Mouse (Mus musculus) heart, embryonic 14.5 days (tissue): ENCODE data around the gene Tns1. TPM values are rescaled to one million over a fixed set of nuclear protein-coding genes. Genes with fewer than 3 reads are reported as not detected.

Experiments
- ATAC-seq: fragments of 200-750 bp; cut with Nextera tagmentation; 2 replicates; pipeline ENCODE4 v1.8.0; 2017; ENCODE audit warnings: low read depth, moderate TSS enrichment; ENCODE audit not compliant: insufficient number of reproducible peaks, insufficient read depth, low FRiP score
- H3K27ac ChIP-seq, 2 experiments: fragments of 200-500 bp in 1 of 2; fragments of 300-500 bp in 1 of 2; sonication (generic) in 1 of 2; replicated peaks in 1 of 2; 2 replicates each; pipeline ENCODE4 v1.5.1; 2012 to 2014; ENCODE audit warnings: low read depth in 2 of 2, low read length in 2 of 2, control low read depth in 1 of 2, mild to moderate bottlenecking in 1 of 2, mixed read lengths in 1 of 2; ENCODE audit not compliant: control insufficient read depth in 1 of 2, insufficient read depth in 1 of 2
- H3K27me3 ChIP-seq: fragments of 300-500 bp; sonication (generic); 2 replicates; pipeline ENCODE4 v1.6.1; 2014; ENCODE audit warnings: mild to moderate bottlenecking, low read length, control low read depth; ENCODE audit not compliant: control insufficient read depth, insufficient read depth
- H3K36me3 ChIP-seq: fragments of 300-500 bp; sonication (generic); 2 replicates; pipeline ENCODE4 v1.6.1; 2014; ENCODE audit warnings: mild to moderate bottlenecking, control low read depth, low read length, mixed read lengths; ENCODE audit not compliant: control insufficient read depth, insufficient read depth
- H3K4me1 ChIP-seq, 2 experiments: fragments of 200-500 bp in 1 of 2; fragments of 300-500 bp in 1 of 2; sonication (generic) in 1 of 2; 2 replicates each; pipeline ENCODE4 v1.6.1; 2012 to 2014; ENCODE audit warnings: low read length in 2 of 2, control low read depth in 1 of 2, mixed read lengths in 1 of 2; ENCODE audit not compliant: control insufficient read depth in 2 of 2, insufficient read depth in 2 of 2
- H3K4me2 ChIP-seq: fragments of 300-500 bp; sonication (generic); 2 replicates; pipeline ENCODE4 v1.6.1; 2014; ENCODE audit warnings: mild to moderate bottlenecking, low read length
- H3K4me3 ChIP-seq, 2 experiments: fragments of 200-500 bp in 1 of 2; fragments of 300-500 bp in 1 of 2; sonication (generic) in 1 of 2; 2 replicates each; pipeline ENCODE4 v1.5.1; 2012 to 2014; ENCODE audit warnings: low read length in 2 of 2, mild to moderate bottlenecking in 2 of 2, control low read depth in 1 of 2, low read depth in 1 of 2, moderate library complexity in 1 of 2; ENCODE audit not compliant: control insufficient read depth in 1 of 2, insufficient read depth in 1 of 2
- H3K9ac ChIP-seq: fragments of 300-500 bp; sonication (generic); 2 replicates; pipeline ENCODE4 v1.6.1; 2014; ENCODE audit warnings: mild to moderate bottlenecking, low read length
- H3K9me3 ChIP-seq: fragments of 300-500 bp; sonication (generic); 2 replicates; pipeline ENCODE4 v1.6.1; 2016; ENCODE audit warnings: low read length, control low read depth; ENCODE audit not compliant: control insufficient read depth
- WGBS: fragments of 180-500 bp; shearing (Covaris S2); extraction: QIAGEN DNeasy Blood & Tissue Kit; methylation state at CpG from one replicate; pipeline ENCODE4 v1.1.7; 2014; 5-methylcytosine and 5-hydroxymethylcytosine counted together
- polyA plus RNA-seq: library from polyadenylated mRNA; unstranded; fragments of >200 nt; fragmentation: Nextera tagmentation; extraction: Ambion mirVana; gene quantifications from 2 replicates; pipeline ENCODE4 v1.2.1, GENCODE M21; 2014

Tns1 gene
- polyA plus RNA-seq, 1 experiment from 2014 or later = 125 TPM

DNA sequence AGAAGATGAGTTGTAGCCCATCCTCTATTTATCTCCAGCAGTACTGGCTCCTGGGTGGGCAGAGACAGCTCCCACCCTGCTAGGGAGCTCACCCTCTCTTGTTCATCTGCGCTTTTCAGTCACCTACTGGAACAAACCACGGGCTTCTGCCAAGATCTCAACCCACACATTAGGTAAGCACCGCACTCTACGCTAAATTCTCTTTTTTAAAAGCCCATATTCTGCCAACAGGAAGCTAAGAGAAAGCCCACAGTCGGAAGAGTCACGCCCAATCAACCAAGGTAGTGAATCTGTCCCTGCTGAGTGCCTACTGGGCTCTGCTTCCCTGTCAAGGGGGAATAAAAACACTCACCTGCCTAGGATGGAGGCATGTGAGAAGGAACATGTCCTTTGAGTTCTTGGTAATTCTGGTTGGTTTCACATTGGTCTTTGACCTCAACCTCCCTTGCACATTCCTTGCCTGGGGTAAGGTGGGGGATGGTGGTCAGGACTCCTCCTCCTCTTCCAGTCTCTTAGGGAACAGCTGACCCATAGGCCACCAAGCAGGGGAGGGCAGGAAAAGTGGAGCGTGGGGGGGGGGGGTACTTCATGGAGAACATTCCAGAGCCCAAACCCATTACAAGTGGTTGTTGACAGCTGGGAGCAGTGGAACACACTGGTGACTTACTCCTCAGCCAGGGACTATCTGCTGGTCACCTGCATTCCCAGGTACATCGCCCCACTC lies 193.7 kb downstream of the Tns1 start:
- peaks cover 99% of the 10 kb centered on the region for H3K36me3 ChIP-seq
- H3K4me2 ChIP-seq = no peak overlapping the region
- WGBS = 73% methylated on average over 8 of the region's 8 CpGs
- H3K4me3 ChIP-seq = no peak overlapping the region
- H3K4me1 ChIP-seq = peaks cover 25 to 46% of the 10 kb centered on the region in 2 experiments
- H3K9ac ChIP-seq = no peak overlapping the region
- H3K27me3 ChIP-seq = no peaks in the 10 kb centered on the region
- 0 out of 4 replicates have a peak overlapping the region, but pooled peaks of 1 of the 2 experiments have one; percentile 30 for H3K27ac ChIP-seq
- ATAC-seq = no peak
- H3K9me3 ChIP-seq = no peaks in the 10 kb centered on the region

DNA sequence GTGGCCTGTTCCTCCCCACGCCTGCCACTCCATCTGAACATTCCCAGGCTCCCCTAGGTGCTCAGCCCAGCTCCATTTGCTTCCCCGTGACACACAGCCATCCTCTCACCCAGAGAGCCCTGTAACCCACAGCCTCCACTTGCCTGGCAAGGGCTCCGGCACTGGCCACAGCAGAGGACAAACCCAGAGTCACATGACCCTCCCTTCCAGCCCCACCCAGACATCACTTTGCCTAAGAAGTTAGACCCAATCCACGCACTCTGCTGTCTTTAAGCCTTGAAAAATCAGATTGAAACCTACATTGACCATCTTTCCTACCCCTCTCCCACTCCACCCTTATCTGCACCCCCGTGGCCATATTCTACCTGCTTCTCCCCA lies 194.3 kb downstream of the Tns1 start:
- H3K9me3 ChIP-seq = no peaks in the 10 kb centered on the region
- H3K4me2 ChIP-seq = no peak overlapping the region
- peaks cover 25 to 49% of the 10 kb centered on the region in 2 experiments for H3K4me1 ChIP-seq
- no peak for ATAC-seq
- WGBS = 79% methylated on average over 5 of the region's 5 CpGs
- H3K4me3 ChIP-seq = no peak overlapping the region
- no peaks in the 10 kb centered on the region for H3K27me3 ChIP-seq
- peaks cover 99% of the 10 kb centered on the region for H3K36me3 ChIP-seq
- no peak overlapping the region for H3K27ac ChIP-seq
- H3K9ac ChIP-seq = no peak overlapping the region

DNA sequence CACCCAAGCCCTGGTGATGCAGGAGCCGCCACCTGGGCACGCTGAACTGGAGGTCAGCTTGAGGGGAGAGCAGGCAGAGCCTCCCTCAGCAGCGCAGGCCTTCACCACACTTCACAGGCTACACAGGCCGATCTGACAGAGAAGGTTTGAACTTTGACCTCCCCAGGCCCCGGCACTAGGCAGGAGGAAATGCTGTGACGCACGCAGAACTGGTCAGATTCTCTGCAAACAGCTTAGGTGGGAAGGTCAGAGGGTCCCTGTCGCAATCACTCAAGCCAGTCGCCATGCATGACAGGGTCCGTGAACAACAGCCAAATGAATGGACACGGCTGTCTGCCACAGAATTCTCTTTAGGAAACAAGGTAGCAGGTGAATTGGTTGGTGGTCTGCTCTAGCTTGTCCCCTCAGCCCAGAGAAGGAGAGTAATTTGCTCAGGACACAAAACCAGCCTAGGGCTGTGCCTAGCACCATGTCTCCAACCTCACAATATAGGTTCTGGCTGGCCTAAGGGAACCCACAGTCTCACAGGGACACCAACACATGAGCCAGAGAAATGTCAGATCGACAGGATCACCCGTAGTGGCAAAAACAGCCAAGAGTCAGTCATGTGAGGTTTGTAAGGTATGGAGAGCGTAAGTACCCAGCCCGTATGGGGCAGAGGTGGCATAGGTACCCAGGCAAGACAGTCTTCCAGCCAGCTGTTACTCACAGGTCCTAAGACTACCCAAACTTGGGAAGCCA lies 194.9 kb downstream of the Tns1 start:
- WGBS = 80% methylated on average over 15 of the region's 15 CpGs

DNA sequence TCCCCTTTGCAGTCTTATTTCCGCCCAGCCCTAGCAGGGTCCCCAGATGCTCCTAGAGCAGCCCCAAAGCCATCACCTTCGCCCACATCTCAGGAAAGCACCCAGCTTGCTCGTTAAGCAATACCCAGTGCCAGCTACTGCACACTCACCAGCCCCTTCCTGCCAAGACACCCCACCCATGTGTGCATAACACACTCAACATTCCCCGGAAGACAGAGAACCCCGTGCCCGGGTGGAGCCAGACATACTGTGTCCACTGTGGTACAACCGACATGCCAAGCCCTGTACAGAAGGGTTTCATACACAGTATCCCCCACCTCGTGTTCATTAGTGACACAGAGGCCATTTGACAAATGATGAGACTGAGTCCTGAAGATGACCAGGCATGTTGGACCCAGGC lies 195.9 kb downstream of the Tns1 start:
- peaks cover 99% of the 10 kb centered on the region for H3K36me3 ChIP-seq
- peaks cover 27 to 54% of the 10 kb centered on the region in 2 experiments for H3K4me1 ChIP-seq
- no peak overlapping the region for H3K4me2 ChIP-seq
- WGBS = 83% methylated on average over 8 of the region's 8 CpGs
- ATAC-seq = no peak
- H3K9me3 ChIP-seq = no peaks in the 10 kb centered on the region
- no peak overlapping the region for H3K27ac ChIP-seq
- no peak overlapping the region for H3K4me3 ChIP-seq
- no peaks in the 10 kb centered on the region for H3K27me3 ChIP-seq
- no peak overlapping the region for H3K9ac ChIP-seq

More for the DNA sequence above, 194.9 kb downstream of the Tns1 start:
- Histone ChIP-seq H3K4me3 (no peak overlapping the region), H3K27ac (no peak overlapping the region), H3K9me3 (no peaks in the 10 kb centered on the region), H3K4me1 (peaks cover 25 to 52% of the 10 kb centered on the region in 2 experiments), H3K4me2 (no peak overlapping the region), H3K27me3 (no peaks in the 10 kb centered on the region), H3K9ac (no peak overlapping the region), H3K36me3 (peaks cover 99% of the 10 kb centered on the region)
- ATAC-seq = no peak

DNA sequence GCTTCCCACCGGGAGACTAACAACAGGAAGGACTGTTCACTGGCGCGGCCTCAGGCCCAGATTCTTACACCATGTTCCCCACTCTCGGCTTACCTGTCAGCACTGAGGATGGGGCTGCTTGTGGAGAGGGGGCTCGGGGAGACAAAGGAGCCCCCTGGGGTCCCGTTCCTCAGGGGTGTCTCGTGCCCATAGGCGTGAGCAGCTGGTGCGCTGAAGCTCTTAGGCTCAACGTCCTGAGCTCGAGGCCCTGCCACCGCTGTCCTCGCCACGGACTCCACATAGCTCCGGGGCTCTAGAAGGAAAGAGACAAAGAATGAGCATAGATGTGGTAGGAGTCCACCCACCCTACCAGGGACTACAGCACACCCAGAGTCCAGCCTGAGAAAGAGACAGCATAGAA lies 196.4 kb downstream of the Tns1 start:
- Histone ChIP-seq H3K27ac (no peak overlapping the region), H3K9me3 (no peaks in the 10 kb centered on the region), H3K36me3 (peaks cover 100% of the 10 kb centered on the region), H3K4me2 (no peak overlapping the region), H3K4me1 (peaks cover 24 to 54% of the 10 kb centered on the region in 2 experiments), H3K9ac (no peak overlapping the region), H3K27me3 (no peaks in the 10 kb centered on the region), H3K4me3 (no peak overlapping the region)
- no peak for ATAC-seq
- 80% methylated on average over 15 of the region's 15 CpGs for WGBS

DNA sequence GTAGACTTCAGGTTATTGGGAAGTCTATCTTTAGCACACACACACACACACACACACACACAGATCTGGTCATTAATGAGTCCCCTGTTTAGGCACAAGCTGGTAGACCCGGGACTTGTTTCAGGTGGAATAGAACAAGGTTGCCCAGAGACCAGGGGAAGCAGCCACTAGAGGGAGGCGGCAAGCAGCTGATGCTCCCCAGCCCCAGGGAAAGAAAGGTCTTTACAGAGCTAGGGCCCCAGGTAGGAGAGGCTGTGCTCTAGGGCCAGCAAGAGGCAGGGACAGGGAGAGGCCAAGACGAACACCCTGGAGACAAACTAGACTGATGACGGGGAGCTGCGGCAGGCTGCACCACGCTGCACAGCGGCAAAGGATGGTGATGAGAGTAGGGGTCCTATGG lies 198.0 kb downstream of the Tns1 start:
- no peak for ATAC-seq
- Histone ChIP-seq H3K27me3 (no peaks in the 10 kb centered on the region), H3K4me3 (no peak overlapping the region), H3K4me1 (peaks cover 12 to 52% of the 10 kb centered on the region in 2 experiments), H3K27ac (0 out of 4 replicates have a peak overlapping the region, but pooled peaks of 1 of the 2 experiments have one; percentile 17), H3K9me3 (no peaks in the 10 kb centered on the region), H3K36me3 (peaks cover 100% of the 10 kb centered on the region), H3K9ac (0 out of 2 replicates have a peak overlapping the region, but pooled peaks have one; percentile 16), H3K4me2 (no peak overlapping the region)
- WGBS = 53% methylated on average over 7 of the region's 7 CpGs

DNA sequence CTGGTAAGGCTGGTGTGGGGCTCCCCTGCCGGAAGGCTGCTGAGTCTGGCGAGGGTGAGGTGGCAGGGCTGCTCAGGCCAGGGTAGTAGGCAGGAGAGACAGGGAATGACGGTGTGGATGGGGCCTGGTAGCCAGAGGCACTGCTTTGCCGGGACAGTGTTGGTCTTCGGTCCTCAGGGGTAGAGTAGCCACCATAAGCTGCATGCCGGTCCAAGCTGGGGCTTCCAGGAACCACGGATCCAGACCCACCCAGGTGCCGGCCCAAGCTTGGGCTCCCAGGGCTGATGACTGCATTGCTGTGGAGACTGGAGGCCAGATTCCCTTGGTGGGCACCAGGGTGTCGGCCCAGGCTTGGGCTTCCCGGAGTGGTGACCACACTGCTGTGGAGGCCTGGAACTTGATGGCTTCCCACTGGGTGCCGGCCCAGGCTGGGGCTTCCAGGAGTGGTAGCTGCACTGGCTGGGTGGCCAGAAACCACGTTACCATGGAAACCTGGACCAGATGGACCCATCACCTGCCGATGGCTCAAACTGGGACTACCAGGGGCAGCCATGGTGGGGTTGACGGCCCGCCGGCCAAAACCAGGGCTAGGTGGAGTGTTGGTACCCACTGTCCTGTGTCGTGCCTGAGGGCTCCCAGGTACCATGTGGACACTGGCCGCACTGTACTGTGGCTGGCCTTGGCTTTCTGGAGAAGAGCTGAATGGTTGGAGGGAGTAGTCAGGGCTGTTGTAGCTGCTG lies 199.2 kb downstream of the Tns1 start:
- no peaks in the 10 kb centered on the region for H3K9me3 ChIP-seq
- H3K4me3 ChIP-seq = no peak overlapping the region
- no peak overlapping the region for H3K9ac ChIP-seq
- H3K36me3 ChIP-seq = peaks cover 100% of the 10 kb centered on the region
- no peaks in the 10 kb centered on the region for H3K27me3 ChIP-seq
- H3K4me1 ChIP-seq = peaks cover 14 to 50% of the 10 kb centered on the region in 2 experiments; a peak in 3 of 4 replicates
- H3K27ac ChIP-seq = 0 out of 4 replicates have a peak overlapping the region, but pooled peaks of 1 of the 2 experiments have one; percentile 6
- H3K4me2 ChIP-seq = no peak overlapping the region
- ATAC-seq = no peak
- 96% methylated on average over 18 of the region's 18 CpGs for WGBS
